Mouse (Mus musculus) spleen, postnatal 36 days (tissue): ENCODE measurements at regions not wholly inside any gene's neighbourhood (a gene's known extent, or its start where the extent isn't known, plus 50 kb on each side); places are given as distances from the start of the nearest gene placed in this dataset.

Experiments used
- DNase-seq, 2 experiments: peaks; one replicate each; pipeline ENCODE4 v3.0.0; 2022; ENCODE audit warnings: low spot score in 2 of 2, mixed read lengths in 1 of 2

GRCm38 (mm10) chr5:119575124-119575523, 95.3 kb upstream of the Tbx3 start:
- no peak for DNase-seq

GRCm38 (mm10) chr5:119579288-119579687, 91.2 kb upstream of the Tbx3 start:
- DNase-seq, result no peak

GRCm38 (mm10) chr5:119579806-119580205, 90.7 kb upstream of the Tbx3 start:
- no peak for DNase-seq

- no peak for DNase-seq
Measured at GRCm38 (mm10) chr5:119580395-119580794, 90.1 kb upstream of the Tbx3 start.

- no peak for DNase-seq
Measured at GRCm38 (mm10) chr5:119580798-119581197, 89.7 kb upstream of the Tbx3 start.

GRCm38 (mm10) chr5:119584389-119584788, 86.1 kb upstream of the Tbx3 start:
- DNase-seq, result no peak

GRCm38 (mm10) chr5:119584914-119585313, 85.6 kb upstream of the Tbx3 start:
- no peak for DNase-seq

- no peak for DNase-seq
Measured at GRCm38 (mm10) chr5:119586391-119587058, 83.9 kb upstream of the Tbx3 start.

GRCm38 (mm10) chr5:119587239-119587811, 83.1 kb upstream of the Tbx3 start:
- DNase-seq, result no peak

GRCm38 (mm10) chr5:119588340-119589272, 81.9 kb upstream of the Tbx3 start:
- DNase-seq, result no peak

GRCm38 (mm10) chr5:119591271-119591670, 79.2 kb upstream of the Tbx3 start:
- DNase-seq, result no peak

- DNase-seq, result no peak
Measured at GRCm38 (mm10) chr5:119592891-119593290, 77.6 kb upstream of the Tbx3 start.

- no peak for DNase-seq
Measured at GRCm38 (mm10) chr5:119594541-119594940, 75.9 kb upstream of the Tbx3 start.

GRCm38 (mm10) chr5:119596295-119596993, 74.0 kb upstream of the Tbx3 start:
- no peak for DNase-seq

GRCm38 (mm10) chr5:119596994-119597391, 73.5 kb upstream of the Tbx3 start:
- no peak for DNase-seq

- no peak for DNase-seq
Measured at GRCm38 (mm10) chr5:119597530-119597929, 72.9 kb upstream of the Tbx3 start.

GRCm38 (mm10) chr5:119598166-119598565, 72.3 kb upstream of the Tbx3 start:
- DNase-seq, result no peak

GRCm38 (mm10) chr5:119601390-119601789, 69.1 kb upstream of the Tbx3 start:
- no peak for DNase-seq

- no peak for DNase-seq
Measured at GRCm38 (mm10) chr5:119602001-119602400, 68.5 kb upstream of the Tbx3 start.

- DNase-seq, result no peak
Measured at GRCm38 (mm10) chr5:119605444-119605843, 65.0 kb upstream of the Tbx3 start.

GRCm38 (mm10) chr5:119613413-119613812, 57.1 kb upstream of the Tbx3 start:
- no peak for DNase-seq
